Mouse (Mus musculus): Measurements from ENCODE around the gene Esp38.

DNA sequence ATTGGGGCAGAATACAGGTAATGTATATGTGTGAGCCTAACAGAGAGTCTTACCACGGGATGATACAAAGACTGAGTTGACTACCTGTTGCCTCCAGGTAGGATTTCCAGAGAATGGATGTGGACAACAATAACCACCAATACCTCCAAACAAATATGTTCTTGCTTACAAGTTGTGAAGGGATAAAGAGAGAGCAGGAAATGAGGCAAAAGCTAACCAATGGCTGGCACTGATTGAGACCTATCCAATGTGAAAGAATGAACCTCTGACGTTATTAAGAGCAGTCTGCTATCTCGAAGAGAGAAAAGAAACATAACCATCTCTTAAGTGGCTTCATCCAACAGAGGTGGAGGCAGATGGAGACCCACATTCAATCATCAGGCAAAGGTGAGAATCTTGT is at the start of gene Esp38:
- TF ChIP-seq GATA1 (IDR thresholded peaks at IDR 0.05; ENCODE audit: low read depth, low read length): no peak
- no peak for TF ChIP-seq CTCF (IDR thresholded peaks at IDR 0.05 in 2 of 3, conservative IDR thresholded peaks at IDR 0.05 in 1 of 3; ENCODE audit: control insufficient read depth in 1 of 3, insufficient read depth in 1 of 3, low read depth in 2 of 3, low read length in 3 of 3, poor library complexity in 1 of 3, severe bottlenecking in 1 of 3)
- no peak for TF ChIP-seq POLR2A (IDR thresholded peaks at IDR 0.05; ENCODE audit: control insufficient read depth in 1 of 2, insufficient read depth in 1 of 2, low read depth in 1 of 2, low read length in 2 of 2, poor library complexity in 1 of 2)
- TF ChIP-seq HCFC1 (IDR thresholded peaks at IDR 0.05; ENCODE audit: low read depth, low read length): no peak
- TF ChIP-seq USF2 (IDR thresholded peaks at IDR 0.05; ENCODE audit: borderline replicate concordance in 1 of 2, insufficient read depth in 1 of 2, low read depth in 1 of 2, low read length in 2 of 2): no peak
- no peak for TF ChIP-seq MYB (IDR thresholded peaks at IDR 0.05; ENCODE audit: low read depth, low read length)
- no peak for TF ChIP-seq GABPA (IDR thresholded peaks at IDR 0.05; ENCODE audit: low read depth, low read length)
